Mouse (Mus musculus) liver, adult 2 months (tissue): ENCODE measurements around the gene Slco4a1.

Experiments used
- CTCF ChIP-seq: fragments of 200-500 bp; IDR thresholded peaks from 2 replicates; pipeline ENCODE4 v1.5.1; 2011; ENCODE audit warnings: low read depth, low read length, control low read depth
- POLR2A ChIP-seq: fragments of 200-500 bp; IDR thresholded peaks from 2 replicates; pipeline ENCODE4 v1.6.1; 2011; ENCODE audit warnings: low read length, control low read depth; ENCODE audit not compliant: insufficient read depth; ENCODE audit errors: extremely low read depth

- no peak for TF ChIP-seq POLR2A
- TF ChIP-seq CTCF = no peak
These were observed 65.6 kb downstream of the Slco4a1 start for GRCm38 (mm10) chr2:180521437-180522221.
